Mouse (Mus musculus) CH12.LX (cell line): ENCODE measurements around the gene Leprot.

Source experiments
- CTCF ChIP-seq, 2 experiments: IDR thresholded peaks in 1 of 2; conservative IDR thresholded peaks in 1 of 2; 2 replicates each; pipeline ENCODE4 v1.5.1; 2011 to 2012; ENCODE audit warnings: low read depth in 2 of 2, low read length in 2 of 2, improper control_type of control experiment in 1 of 2, inconsistent platforms in 1 of 2, mild to moderate bottlenecking in 1 of 2, moderate library complexity in 1 of 2
- ETS1 ChIP-seq: conservative IDR thresholded peaks from 2 replicates; pipeline ENCODE4 v1.6.1; 2012; ENCODE audit warnings: low read depth, mild to moderate bottlenecking, inconsistent platforms, low read length, improper control_type of control experiment, moderate library complexity
- NELFE ChIP-seq: IDR thresholded peaks from 2 replicates; pipeline ENCODE4 v1.6.1; 2011; ENCODE audit warnings: low read depth, low read length, improper control_type of control experiment
- POLR2A ChIP-seq: IDR thresholded peaks from 2 replicates; pipeline ENCODE4 v1.6.1; 2011; ENCODE audit warnings: low read depth, mild to moderate bottlenecking, improper control_type of control experiment, low read length
- POLR2AphosphoS2 ChIP-seq: IDR thresholded peaks from 2 replicates; pipeline ENCODE4 v1.6.1; 2011; ENCODE audit warnings: low read depth, low read length, improper control_type of control experiment
- UBTF ChIP-seq: IDR thresholded peaks from 2 replicates; pipeline ENCODE4 v1.6.1; 2012; ENCODE audit warnings: low read depth, mild to moderate bottlenecking, inconsistent platforms, low read length, improper control_type of control experiment, moderate library complexity
- ZKSCAN1 ChIP-seq: IDR thresholded peaks from 2 replicates; pipeline ENCODE4 v1.6.1; 2012; ENCODE audit warnings: low read depth, inconsistent platforms, low read length, improper control_type of control experiment, borderline replicate concordance

DNA sequence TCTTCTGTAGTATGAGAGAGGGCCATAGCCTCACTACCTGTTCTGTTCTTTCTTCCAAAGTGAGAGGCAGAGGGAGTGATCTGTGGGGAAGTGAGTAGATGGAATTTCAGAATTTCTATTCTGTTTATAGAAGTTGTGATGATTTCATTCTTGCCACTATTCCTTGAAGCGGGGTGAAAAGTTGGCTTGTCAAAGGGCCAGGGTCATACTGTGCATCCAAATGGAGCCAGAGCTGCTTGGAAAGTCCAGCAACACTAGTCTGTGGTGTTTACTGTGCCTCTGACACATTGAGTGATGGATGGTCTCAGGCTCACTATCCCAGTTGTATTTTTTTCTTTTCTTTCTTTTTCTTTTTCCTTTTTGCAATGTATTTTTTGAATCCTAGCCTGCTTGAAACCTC, 51.9 kb downstream of the Leprot start:
- TF ChIP-seq NELFE (no peak), POLR2A (no peak), UBTF (no peak), ETS1 (no peak), ZKSCAN1 (no peak), POLR2AphosphoS2 (no peak), CTCF (conservative IDR thresholded peaks at IDR 0.05 in 1 of 2, IDR thresholded peaks at IDR 0.05 in 1 of 2; ENCODE audit: low read depth in 2 of 2, low read length in 2 of 2) (no peak)
